Comparison of ENCODE assay signal across 16 mouse cellular contexts in genomic region chr2:79785541-79786134, GRCm38 (mm10).
DNase-seq lines count a peak whose midpoint lies in the region; ATAC-seq and TF ChIP-seq lines count a peak whose summit lies in the region.
"Had no signal": no experiment of that assay in that cellular context is flagged by ENCODE, and none has a peak within 500 bp of the region (broad histone marks: within the 10 kb centered on the region; RNA-seq: fewer than 3 reads in every experiment).

No protein-coding gene starts in this region.

- peak; percentile 16 to 51 for DNase-seq in heart, adult 9 months (ENCODE audit: low spot score in 2 of 2)
- DNase-seq in lung, postnatal 0 days (ENCODE audit: low spot score), result peak; percentile 11
- DNase-seq in lung, adult 2 months, result no peak
- DNase-seq in intestine, embryonic 14.5 days (ENCODE audit: low spot score), result peak; percentile 55
- peak; percentile 23 for DNase-seq in yolk sac, embryonic 10.5 days (ENCODE audit: low spot score)
- DNase-seq: cerebellum, adult 2 months; gastrocnemius, postnatal 14 days; kidney, postnatal 25 days; liver; right cerebral cortex, postnatal 25 days had no signal

- TF ChIP-seq EP300 in lung, postnatal 0 days (IDR thresholded peaks at IDR 0.05), result no peak

- H3K9me3 ChIP-seq in heart, embryonic 11.5 days (replicated peaks; ENCODE audit: control insufficient read depth, low read length), result no peaks in the 10 kb centered on the region
- no peaks in the 10 kb centered on the region for H3K9me3 ChIP-seq in lung, postnatal 0 days (ENCODE audit: low read length)
- no peaks in the 10 kb centered on the region for H3K9me3 ChIP-seq in intestine, embryonic 14.5 days (ENCODE audit: control insufficient read depth, low read length)
- no peaks in the 10 kb centered on the region for H3K9me3 ChIP-seq in hindbrain, embryonic 12.5 days (replicated peaks)
- H3K9me3 ChIP-seq: hindbrain, embryonic 13.5 days had no signal

- no peaks in the 10 kb centered on the region for H3K4me1 ChIP-seq in heart, embryonic 11.5 days (ENCODE audit: control insufficient read depth, insufficient read depth, low read length)
- H3K4me1 ChIP-seq in lung, postnatal 0 days (ENCODE audit: insufficient read depth, low read depth, low read length), result no peaks in the 10 kb centered on the region
- H3K4me1 ChIP-seq in lung, adult 2 months (ENCODE audit: control insufficient read depth, insufficient read depth, low read length), result peaks cover 2% of the 10 kb centered on the region; the same call in 1 of the 2 replicates
- H3K4me1 ChIP-seq in intestine, embryonic 14.5 days (replicated peaks; ENCODE audit: control insufficient read depth, insufficient read depth, low read length), result peaks cover 20% of the 10 kb centered on the region
- H3K4me1 ChIP-seq in hindbrain, embryonic 12.5 days, result no peaks in the 10 kb centered on the region
- H3K4me1 ChIP-seq: hindbrain, embryonic 13.5 days had no signal

- H3K4me2 ChIP-seq in heart, embryonic 11.5 days, result no peak overlapping the region
- H3K4me2 ChIP-seq in lung, postnatal 0 days (replicated peaks; ENCODE audit: low read depth, low read length), result no peak overlapping the region
- no peak overlapping the region for H3K4me2 ChIP-seq in intestine, embryonic 14.5 days (ENCODE audit: low read length)
- no peak overlapping the region for H3K4me2 ChIP-seq in hindbrain, embryonic 12.5 days (replicated peaks)
- H3K4me2 ChIP-seq: hindbrain, embryonic 13.5 days had no signal

- 53% methylated on average over 8 of the region's 8 CpGs for WGBS in heart, embryonic 11.5 days (ENCODE audit: insufficient replicate concordance)
- 37% methylated on average over 8 of the region's 8 CpGs for WGBS in lung, postnatal 0 days
- WGBS in lung, adult 2 months, result 43% methylated on average over 8 of the region's 8 CpGs
- 24% methylated on average over 8 of the region's 8 CpGs for WGBS in intestine, embryonic 14.5 days
- 66% methylated on average over 8 of the region's 8 CpGs for WGBS in hindbrain, embryonic 12.5 days

- no peak overlapping the region for H3K27ac ChIP-seq in heart, embryonic 11.5 days (ENCODE audit: low read depth, low read length)
- H3K27ac ChIP-seq in lung, postnatal 0 days (ENCODE audit: low read length), result no peak overlapping the region
- peak overlapping the region; percentile 85 for H3K27ac ChIP-seq in intestine, embryonic 14.5 days (ENCODE audit: low read depth)
- H3K27ac ChIP-seq in hindbrain, embryonic 12.5 days, result no peak overlapping the region
- H3K27ac ChIP-seq: hindbrain, embryonic 13.5 days had no signal

- H3K4me3 ChIP-seq in heart, embryonic 11.5 days (ENCODE audit: low read depth, low read length), result no peak overlapping the region
- H3K4me3 ChIP-seq in lung, postnatal 0 days (ENCODE audit: low read depth, low read length), result no peak overlapping the region
- no peak overlapping the region for H3K4me3 ChIP-seq in lung, adult 2 months (replicated peaks; ENCODE audit: extremely low read depth, low read depth, low read length)
- H3K4me3 ChIP-seq in intestine, embryonic 14.5 days (ENCODE audit: low read depth, low read length), result no peak overlapping the region
- no peak overlapping the region for H3K4me3 ChIP-seq in hindbrain, embryonic 12.5 days
- H3K4me3 ChIP-seq: hindbrain, embryonic 13.5 days had no signal

- no peaks in the 10 kb centered on the region for H3K36me3 ChIP-seq in heart, embryonic 11.5 days (ENCODE audit: control insufficient read depth, insufficient read depth, low read length)
- H3K36me3 ChIP-seq in lung, postnatal 0 days (ENCODE audit: insufficient read depth, low read length), result no peaks in the 10 kb centered on the region
- H3K36me3 ChIP-seq in intestine, embryonic 14.5 days (ENCODE audit: control insufficient read depth, insufficient read depth, low read length), result no peaks in the 10 kb centered on the region
- H3K36me3 ChIP-seq in hindbrain, embryonic 12.5 days, result no peaks in the 10 kb centered on the region
- H3K36me3 ChIP-seq: hindbrain, embryonic 13.5 days had no signal

- ATAC-seq in heart, embryonic 11.5 days (replicated peaks; ENCODE audit: insufficient number of reproducible peaks, low FRiP score, low TSS enrichment), result no peak
- ATAC-seq in lung, postnatal 0 days, result no peak
- ATAC-seq in intestine, embryonic 14.5 days (replicated peaks; ENCODE audit: low FRiP score, low TSS enrichment, low read depth), result peak; percentile 53; the same call in 1 of the 2 replicates
- ATAC-seq in CD4-positive, CD25-positive, alpha-beta regulatory T cell, adult 4 months, result no peak
- ATAC-seq in hindbrain, embryonic 12.5 days (ENCODE audit: low FRiP score), result no peak
- ATAC-seq: activated CD4-positive, CD25-positive, alpha-beta regulatory T cell, adult 4 months; forebrain, embryonic 14.5 days had no signal

- TF ChIP-seq CTCF in lung, postnatal 0 days (IDR thresholded peaks at IDR 0.05), result no peak
- no peak for TF ChIP-seq CTCF in lung, adult 2 months (IDR thresholded peaks at IDR 0.05; ENCODE audit: insufficient read depth, low read length)

- no peak overlapping the region for H3K9ac ChIP-seq in heart, embryonic 11.5 days (ENCODE audit: low read depth, low read length)
- H3K9ac ChIP-seq in lung, postnatal 0 days (replicated peaks; ENCODE audit: low read depth), result no peak overlapping the region
- no peak overlapping the region for H3K9ac ChIP-seq in intestine, embryonic 14.5 days (ENCODE audit: low read length)
- H3K9ac ChIP-seq in hindbrain, embryonic 12.5 days, result no peak overlapping the region
- H3K9ac ChIP-seq: hindbrain, embryonic 13.5 days had no signal

- H3K27me3 ChIP-seq in heart, embryonic 11.5 days (ENCODE audit: control insufficient read depth, insufficient read depth, low read length), result no peaks in the 10 kb centered on the region
- H3K27me3 ChIP-seq in lung, postnatal 0 days (replicated peaks; ENCODE audit: insufficient read depth, low read length), result no peaks in the 10 kb centered on the region; the same call in 1 of the 2 replicates
- H3K27me3 ChIP-seq in intestine, embryonic 14.5 days (replicated peaks; ENCODE audit: control insufficient read depth, insufficient read depth, low read length), result no peaks in the 10 kb centered on the region
- H3K27me3 ChIP-seq in hindbrain, embryonic 12.5 days, result no peaks in the 10 kb centered on the region
- H3K27me3 ChIP-seq: hindbrain, embryonic 13.5 days had no signal

- no peak for TF ChIP-seq POLR2A in lung, adult 2 months (IDR thresholded peaks at IDR 0.05; ENCODE audit: borderline replicate concordance, extremely low read depth, low read depth, low read length)
